Mouse (Mus musculus) intestine, embryonic 16.5 days (tissue): ENCODE measurements at regions not wholly inside any gene's neighbourhood (a gene's known extent, or its start where the extent isn't known, plus 50 kb on each side); places are given as distances from the start of the nearest gene placed in this dataset.

Source experiments
- ATAC-seq: fragments of 200-750 bp; cut with Nextera tagmentation; 2 replicates; pipeline ENCODE4 v1.8.0; 2017; ENCODE audit warnings: moderate TSS enrichment, moderate library complexity
- H3K27ac ChIP-seq: fragments of 300-500 bp; sonication (generic); 2 replicates; pipeline ENCODE4 v1.5.1; 2014; ENCODE audit warnings: mild to moderate bottlenecking, low read length
- H3K27me3 ChIP-seq: fragments of 300-500 bp; sonication (generic); replicated peaks from 2 replicates; pipeline ENCODE4 v1.6.1; 2014; ENCODE audit warnings: low read length, control low read depth, mixed read lengths; ENCODE audit not compliant: control insufficient read depth, insufficient read depth
- H3K36me3 ChIP-seq: fragments of 300-500 bp; sonication (generic); 2 replicates; pipeline ENCODE4 v1.6.1; 2014; ENCODE audit warnings: low read length, control low read depth; ENCODE audit not compliant: control insufficient read depth, insufficient read depth
- H3K4me1 ChIP-seq: fragments of 300-500 bp; sonication (generic); 2 replicates; pipeline ENCODE4 v1.6.1; 2014; ENCODE audit warnings: low read length, control low read depth, mixed read lengths; ENCODE audit not compliant: control insufficient read depth, insufficient read depth
- H3K4me2 ChIP-seq: fragments of 300-500 bp; sonication (generic); 2 replicates; pipeline ENCODE4 v1.6.1; 2014; ENCODE audit warnings: low read depth, low read length, control low read depth
- H3K4me3 ChIP-seq: fragments of 300-500 bp; sonication (generic); 2 replicates; pipeline ENCODE4 v1.5.1; 2014; ENCODE audit warnings: mild to moderate bottlenecking, low read length
- H3K9ac ChIP-seq: fragments of 300-500 bp; sonication (generic); 2 replicates; pipeline ENCODE4 v1.6.1; 2014; ENCODE audit warnings: low read depth, low read length
- H3K9me3 ChIP-seq: fragments of 300-500 bp; sonication (generic); 2 replicates; pipeline ENCODE4 v1.6.1; 2016; ENCODE audit warnings: low read length, control low read depth; ENCODE audit not compliant: control insufficient read depth
- WGBS: fragments of 180-500 bp; shearing (Covaris S2); extraction: QIAGEN DNeasy Blood & Tissue Kit; methylation state at CpG from one replicate; pipeline ENCODE4 v1.1.7; 2014; 5-methylcytosine and 5-hydroxymethylcytosine counted together

- no peak for ATAC-seq
- WGBS, result 76% methylated on average over 3 of the region's 3 CpGs
- H3K9me3 ChIP-seq, result no peaks in the 10 kb centered on the region
- no peak overlapping the region for H3K4me3 ChIP-seq
- no peaks in the 10 kb centered on the region for H3K4me1 ChIP-seq
- H3K27ac ChIP-seq, result no peak overlapping the region
- H3K9ac ChIP-seq, result no peak overlapping the region
- no peaks in the 10 kb centered on the region for H3K27me3 ChIP-seq
- no peaks in the 10 kb centered on the region for H3K36me3 ChIP-seq
- no peak overlapping the region for H3K4me2 ChIP-seq
Measured at GRCm38 (mm10) chr1:90360065-90360464, 156.3 kb downstream of the Ackr3 start.

- ATAC-seq, result no peak
- Histone ChIP-seq H3K4me2 (no peak overlapping the region), H3K27me3 (no peaks in the 10 kb centered on the region), H3K9ac (no peak overlapping the region), H3K27ac (no peak overlapping the region), H3K4me3 (no peak overlapping the region), H3K4me1 (no peaks in the 10 kb centered on the region), H3K9me3 (no peaks in the 10 kb centered on the region), H3K36me3 (no peaks in the 10 kb centered on the region)
- WGBS, result 71% methylated on average over 4 of the region's 4 CpGs
Measured at GRCm38 (mm10) chr1:90364444-90364843, 160.7 kb downstream of the Ackr3 start.

DNA sequence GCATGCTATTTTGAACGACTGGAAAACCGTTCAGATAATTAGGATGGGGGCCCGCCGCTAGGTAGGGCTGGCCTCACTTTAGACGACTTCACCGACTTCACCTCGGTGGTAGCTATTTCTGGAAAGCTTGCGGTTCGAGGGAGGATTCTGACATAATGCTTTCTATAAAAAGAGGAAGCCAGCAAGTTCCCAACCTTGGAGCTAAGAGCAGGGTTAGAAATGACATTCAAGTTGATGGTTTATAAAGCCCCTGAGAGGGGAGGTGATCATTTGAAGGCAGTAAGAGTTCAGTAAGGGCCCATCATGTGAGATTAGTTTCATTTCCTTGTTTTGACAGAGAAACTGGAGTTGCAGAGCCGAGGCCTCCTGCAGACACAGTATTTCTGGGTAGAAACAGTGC lies 164.8 kb downstream of the Ackr3 start:
- no peaks in the 10 kb centered on the region; the same call in 1 of the 2 replicates for H3K9me3 ChIP-seq
- no peaks in the 10 kb centered on the region for H3K36me3 ChIP-seq
- no peaks in the 10 kb centered on the region for H3K4me1 ChIP-seq
- 82% methylated on average over 10 of the region's 10 CpGs for WGBS
- H3K27me3 ChIP-seq, result no peaks in the 10 kb centered on the region
- H3K4me3 ChIP-seq, result no peak overlapping the region
- ATAC-seq, result no peak
- no peak overlapping the region for H3K27ac ChIP-seq
- no peak overlapping the region for H3K4me2 ChIP-seq
- no peak overlapping the region for H3K9ac ChIP-seq

GRCm38 (mm10) chr1:90369287-90369686 lies 165.5 kb downstream of the Ackr3 start:
- Histone ChIP-seq H3K4me2 (no peak overlapping the region), H3K9me3 (no peaks in the 10 kb centered on the region; the same call in 1 of the 2 replicates), H3K27me3 (no peaks in the 10 kb centered on the region), H3K36me3 (no peaks in the 10 kb centered on the region), H3K27ac (no peak overlapping the region), H3K9ac (no peak overlapping the region), H3K4me3 (no peak overlapping the region), H3K4me1 (no peaks in the 10 kb centered on the region)
- ATAC-seq, result no peak
- WGBS, result 77% methylated on average over 2 of the region's 2 CpGs

- no peak overlapping the region for H3K9ac ChIP-seq
- H3K4me3 ChIP-seq, result no peak overlapping the region
- no peak for ATAC-seq
- no peaks in the 10 kb centered on the region for H3K27me3 ChIP-seq
- no peaks in the 10 kb centered on the region; the same call in 1 of the 2 replicates for H3K9me3 ChIP-seq
- no peak overlapping the region for H3K4me2 ChIP-seq
- no peaks in the 10 kb centered on the region for H3K36me3 ChIP-seq
- WGBS, result 83% methylated on average over 5 of the region's 5 CpGs
- H3K4me1 ChIP-seq, result no peaks in the 10 kb centered on the region
- no peak overlapping the region for H3K27ac ChIP-seq
Measured at GRCm38 (mm10) chr1:90370766-90371165, 167.0 kb downstream of the Ackr3 start.

GRCm38 (mm10) chr1:90373001-90373400 lies 169.2 kb downstream of the Ackr3 start:
- H3K27me3 ChIP-seq, result no peaks in the 10 kb centered on the region
- no peaks in the 10 kb centered on the region for H3K36me3 ChIP-seq
- no peak overlapping the region for H3K4me2 ChIP-seq
- 83% methylated on average over 5 of the region's 5 CpGs for WGBS
- H3K9me3 ChIP-seq, result no peaks in the 10 kb centered on the region; the same call in 1 of the 2 replicates
- no peak for ATAC-seq
- no peak overlapping the region for H3K9ac ChIP-seq
- no peak overlapping the region for H3K27ac ChIP-seq
- H3K4me1 ChIP-seq, result no peaks in the 10 kb centered on the region
- H3K4me3 ChIP-seq, result no peak overlapping the region

- H3K9ac ChIP-seq, result no peak overlapping the region
- 76% methylated on average over 12 of the region's 12 CpGs for WGBS
- no peak overlapping the region for H3K27ac ChIP-seq
- H3K4me1 ChIP-seq, result no peaks in the 10 kb centered on the region
- no peaks in the 10 kb centered on the region for H3K27me3 ChIP-seq
- no peaks in the 10 kb centered on the region for H3K36me3 ChIP-seq
- ATAC-seq, result no peak
- no peak overlapping the region for H3K4me2 ChIP-seq
- no peaks in the 10 kb centered on the region; the same call in 1 of the 2 replicates for H3K9me3 ChIP-seq
- H3K4me3 ChIP-seq, result no peak overlapping the region
Measured at GRCm38 (mm10) chr1:90374517-90374916, 170.7 kb downstream of the Ackr3 start.

DNA sequence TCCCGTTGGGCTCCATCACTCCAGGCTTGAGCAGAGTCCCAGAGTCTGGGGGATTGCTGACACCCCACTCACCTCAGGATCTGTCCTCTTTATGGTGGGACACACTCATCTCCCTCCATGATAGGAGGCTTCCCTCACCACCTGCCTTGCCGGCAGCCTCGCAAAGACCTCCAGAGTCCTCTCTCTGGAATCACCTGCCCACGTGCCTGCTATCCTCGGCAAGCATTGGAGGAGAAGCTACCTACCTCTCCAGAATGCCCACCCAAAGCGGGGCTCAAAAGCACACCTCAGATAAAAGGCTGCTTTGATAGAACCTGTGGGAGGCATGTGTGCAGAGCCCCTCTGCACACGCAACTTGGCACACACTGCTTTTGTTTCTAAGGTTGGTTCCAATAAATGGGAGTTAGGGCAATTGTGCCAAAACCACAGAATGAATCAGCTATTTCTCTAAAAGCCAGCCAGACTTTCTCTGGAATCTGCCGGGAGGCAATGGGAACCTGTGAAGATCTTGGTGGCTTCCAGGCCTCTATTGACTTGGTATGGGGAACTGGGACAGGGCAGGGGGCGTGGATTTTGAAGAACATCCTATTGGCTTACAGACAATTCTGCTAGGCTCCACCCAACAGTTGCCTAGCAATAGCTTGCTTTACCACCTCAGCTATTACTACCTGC lies 176.4 kb downstream of the Ackr3 start:
- Histone ChIP-seq H3K4me2 (no peak overlapping the region), H3K27me3 (no peaks in the 10 kb centered on the region; the same call in 1 of the 2 replicates), H3K4me1 (no peaks in the 10 kb centered on the region), H3K27ac (no peak overlapping the region), H3K4me3 (no peak overlapping the region), H3K36me3 (no peaks in the 10 kb centered on the region), H3K9ac (no peak overlapping the region), H3K9me3 (no peaks in the 10 kb centered on the region)
- WGBS, result 81% methylated on average over 9 of the region's 9 CpGs
- ATAC-seq, result no peak

- WGBS, result 65% methylated on average over 11 of the region's 11 CpGs
- Histone ChIP-seq H3K27me3 (no peaks in the 10 kb centered on the region; the same call in 1 of the 2 replicates), H3K4me1 (no peaks in the 10 kb centered on the region), H3K27ac (no peak overlapping the region), H3K36me3 (no peaks in the 10 kb centered on the region), H3K9me3 (no peaks in the 10 kb centered on the region), H3K9ac (no peak overlapping the region), H3K4me2 (no peak overlapping the region), H3K4me3 (no peak overlapping the region)
- ATAC-seq, result no peak
Measured at GRCm38 (mm10) chr1:90382941-90383470, 179.2 kb downstream of the Ackr3 start.

DNA sequence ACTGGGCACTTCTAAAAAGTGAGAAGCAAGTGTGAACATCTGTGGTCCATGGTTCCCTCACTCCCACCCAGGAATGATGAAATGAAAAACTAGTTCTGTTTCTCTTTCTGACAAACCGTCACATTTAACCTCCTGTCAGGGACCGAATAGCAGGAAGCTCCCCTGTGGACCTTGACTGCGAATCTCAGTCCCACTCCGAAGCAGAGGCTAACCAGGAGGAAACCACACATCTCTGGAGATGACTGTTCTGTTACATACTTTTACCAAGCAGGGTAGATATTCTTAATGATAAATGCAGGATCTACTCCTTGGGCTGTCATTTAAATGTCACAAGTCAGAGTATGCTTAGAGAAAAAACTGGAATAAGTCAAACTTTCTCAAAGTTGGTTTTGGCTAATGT lies 181.2 kb downstream of the Ackr3 start:
- H3K4me3 ChIP-seq, result no peak overlapping the region
- ATAC-seq, result no peak
- no peaks in the 10 kb centered on the region; the same call in 1 of the 2 replicates for H3K27me3 ChIP-seq
- no peak overlapping the region for H3K4me2 ChIP-seq
- H3K4me1 ChIP-seq, result no peaks in the 10 kb centered on the region
- H3K9me3 ChIP-seq, result no peaks in the 10 kb centered on the region
- H3K36me3 ChIP-seq, result no peaks in the 10 kb centered on the region
- no peak overlapping the region for H3K27ac ChIP-seq
- H3K9ac ChIP-seq, result no peak overlapping the region
- whole genome bisulfite sequencing, result 79% methylated on average over 4 of the region's 4 CpGs
